Mouse (Mus musculus): Measurements from ENCODE around the gene Bud23.
"Not testable (repeated sequence)": the region's sequence is repeated elsewhere in the genome, so short reads cannot be mapped to it uniquely, and the experiment has no call there.

Bud23 gene

GRCm38 (mm10) chr5:135072061-135072460 lies 7.3 kb upstream of the Bud23 start:
- DNase-seq (ENCODE audit: low spot score in 2 of 2): no peak

- DNase-seq (ENCODE audit: low spot score in 2 of 2): no peak
These were observed 5.7 kb upstream of the Bud23 start for GRCm38 (mm10) chr5:135070448-135070847.

DNA sequence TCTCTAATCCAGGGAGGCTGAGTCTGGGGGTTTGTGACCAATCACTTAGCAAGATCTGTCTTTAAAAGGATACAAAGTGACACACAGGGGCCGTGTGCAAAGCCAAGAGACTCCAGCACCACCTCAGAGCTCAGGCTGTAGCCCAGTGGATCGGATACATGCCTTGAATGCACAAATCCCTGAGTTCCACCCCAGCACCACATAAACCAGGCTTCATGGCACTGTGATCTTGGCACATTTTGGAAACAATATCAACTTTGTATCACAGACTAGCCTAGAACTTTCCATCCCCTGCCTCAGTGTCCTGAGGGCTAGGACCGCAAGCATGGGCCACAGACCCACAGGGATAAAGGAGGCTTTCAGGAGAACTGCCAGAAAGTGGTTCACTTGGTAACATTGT lies 1.2 kb upstream of the Bud23 start:
- no peak for DNase-seq (ENCODE audit: low spot score in 2 of 2)

DNA sequence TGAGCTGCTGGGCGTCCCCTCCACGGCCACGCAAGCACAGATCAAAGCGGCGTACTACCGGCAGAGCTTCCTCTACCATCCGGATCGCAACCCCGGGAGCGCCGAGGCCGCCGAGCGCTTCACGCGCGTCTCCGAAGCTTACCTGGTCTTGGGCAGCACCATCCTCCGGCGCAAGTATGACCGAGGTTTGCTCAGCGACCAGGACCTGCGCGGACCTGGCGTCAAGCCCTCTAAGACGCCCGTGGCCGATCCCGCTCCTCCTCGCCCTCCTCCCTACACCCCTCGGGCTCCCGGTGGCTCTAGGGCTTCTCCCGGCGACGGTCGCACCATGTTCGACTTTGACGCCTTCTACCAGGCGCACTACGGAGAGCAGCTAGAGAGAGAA lies 385 bp downstream of the Bud23 start:
- no peak for DNase-seq (ENCODE audit: low spot score in 2 of 2)

DNA sequence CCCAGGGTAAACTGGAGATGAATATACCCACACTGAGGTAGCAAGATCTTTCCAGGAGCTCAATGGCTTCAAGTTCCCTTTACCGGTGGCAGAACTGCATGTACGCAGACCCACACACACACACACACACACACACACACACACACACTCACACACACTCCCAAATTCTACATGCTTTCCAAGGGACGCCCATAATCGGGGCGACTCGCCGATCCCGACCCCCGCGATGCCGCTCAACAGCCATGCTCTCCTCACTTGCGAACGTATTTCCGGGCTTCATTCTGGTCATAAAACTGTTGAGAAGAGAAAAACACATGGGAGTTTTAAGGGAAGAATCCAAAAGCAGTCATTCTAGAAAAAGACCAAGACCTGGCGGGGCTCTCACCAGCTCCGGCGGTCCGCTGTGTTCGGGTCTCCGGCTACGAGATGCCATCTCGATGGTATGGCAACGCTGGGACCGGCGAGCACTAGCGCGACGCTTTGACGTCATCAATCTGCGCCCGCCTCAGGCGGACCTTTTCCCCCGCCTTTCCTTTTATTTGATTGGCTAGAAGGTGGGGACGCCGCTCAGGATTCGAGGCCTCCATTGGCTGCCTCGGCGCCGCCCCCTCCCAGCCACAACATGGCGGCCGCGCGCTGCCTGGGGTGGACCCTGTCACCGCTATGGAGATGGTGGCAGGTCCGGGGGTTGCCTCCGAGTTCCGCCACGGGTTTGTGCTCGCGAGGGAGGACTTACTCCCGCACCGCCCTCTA lies 954 bp downstream of the Bud23 start, which contains the start of gene Dnajc30:
Dnajc30 (plus strand) TSS at position 574 of the 753 bp plus-strand sequence.
- peak; percentile 94 to 97 for DNase-seq (ENCODE audit: low spot score in 2 of 2)

GRCm38 (mm10) chr5:135053356-135053755 lies 11.4 kb downstream of the Bud23 start:
- no peak for DNase-seq (ENCODE audit: low spot score in 2 of 2)

DNA sequence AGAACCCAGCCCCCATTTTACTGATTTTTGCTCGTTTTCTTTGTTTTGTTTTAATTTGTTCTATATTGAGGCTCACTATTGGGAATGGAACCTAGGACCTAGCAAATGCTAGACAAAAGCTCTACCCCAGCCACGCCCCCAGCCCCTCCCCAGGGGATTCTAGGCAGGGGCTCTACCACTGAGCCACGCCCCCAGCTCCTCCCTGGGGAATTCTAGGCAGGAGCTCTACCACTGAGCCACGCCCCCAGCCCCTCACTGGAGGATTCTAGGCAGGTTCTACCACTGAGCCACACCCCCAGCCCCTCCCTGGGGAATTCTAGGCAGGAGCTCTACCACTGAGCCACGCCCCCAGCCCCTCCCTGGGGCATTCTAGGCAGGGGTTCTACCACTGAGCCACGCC lies 15.5 kb downstream of the Bud23 start:
- not testable (repeated sequence) for DNase-seq (ENCODE audit: low spot score in 2 of 2)

GRCm38 (mm10) chr5:135048539-135048938 lies 16.2 kb downstream of the Bud23 start:
- DNase-seq (ENCODE audit: low spot score in 2 of 2): no peak

- DNase-seq (ENCODE audit: low spot score in 2 of 2): no peak
These were observed 20.2 kb downstream of the Bud23 start for GRCm38 (mm10) chr5:135044575-135044974.

- no peak for DNase-seq (ENCODE audit: low spot score in 2 of 2)
These were observed 22.5 kb downstream of the Bud23 start for GRCm38 (mm10) chr5:135042105-135042788.

- DNase-seq (ENCODE audit: low spot score in 2 of 2): peak in 1 of 2 experiments; percentile 52
These were observed 24.0 kb downstream of the Bud23 start for GRCm38 (mm10) chr5:135040777-135041176.

DNA sequence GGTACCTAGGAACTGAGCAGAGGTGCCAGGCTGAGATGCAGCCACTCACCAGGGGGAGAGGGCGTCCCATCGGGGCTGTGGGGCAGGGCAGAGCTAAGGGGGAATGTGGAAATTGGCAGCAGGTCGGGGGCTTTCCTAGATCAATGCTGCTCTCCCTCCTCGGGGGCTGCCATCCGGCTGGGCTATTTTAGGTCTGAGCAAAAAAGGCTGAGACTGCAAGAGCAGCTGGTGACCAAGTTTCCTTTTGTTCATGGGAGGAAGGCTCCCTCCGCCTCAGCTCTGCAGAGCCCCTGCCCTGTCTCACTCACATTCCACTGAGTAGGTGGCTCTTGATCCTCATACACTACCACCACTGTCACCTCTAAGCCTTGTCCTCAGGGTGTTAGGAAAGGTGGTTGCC lies 24.7 kb downstream of the Bud23 start:
- no peak for DNase-seq (ENCODE audit: low spot score in 2 of 2)

- no peak for DNase-seq (ENCODE audit: low spot score in 2 of 2)
These were observed 25.2 kb downstream of the Bud23 start for GRCm38 (mm10) chr5:135039541-135039940.

- no peak for DNase-seq (ENCODE audit: low spot score in 2 of 2)
These were observed 26.8 kb downstream of the Bud23 start for GRCm38 (mm10) chr5:135037946-135038345.

- DNase-seq (ENCODE audit: low spot score in 2 of 2): no peak
These were observed 29.0 kb downstream of the Bud23 start for GRCm38 (mm10) chr5:135035608-135036359.

- DNase-seq (ENCODE audit: low spot score in 2 of 2): no peak
These were observed 30.2 kb downstream of the Bud23 start for GRCm38 (mm10) chr5:135034593-135034992.

- DNase-seq (ENCODE audit: low spot score in 2 of 2): no peak
These were observed 32.2 kb downstream of the Bud23 start for GRCm38 (mm10) chr5:135032581-135032980.

- no peak for DNase-seq (ENCODE audit: low spot score in 2 of 2)
These were observed 35.5 kb downstream of the Bud23 start for GRCm38 (mm10) chr5:135029007-135029854.

GRCm38 (mm10) chr5:135025899-135026298 lies 38.9 kb downstream of the Bud23 start:
- DNase-seq (ENCODE audit: low spot score in 2 of 2): no peak

- DNase-seq (ENCODE audit: low spot score in 2 of 2): no peak
These were observed 40.0 kb downstream of the Bud23 start for GRCm38 (mm10) chr5:135024665-135025224.

Measured in urinary bladder, postnatal 4 days (tissue).